Mouse (Mus musculus): Measurements from ENCODE around the gene Itpa.

GRCm38 (mm10) chr2:130629839-130630203 is 37.6 kb upstream of the Itpa start, which contains the start of the genes Fastkd5 and Ubox5:
- peak; percentile 87 for TF ChIP-seq POLR2A (IDR thresholded peaks at IDR 0.05; ENCODE audit: low read depth, low read length)
- TF ChIP-seq EP300 (IDR thresholded peaks at IDR 0.05; ENCODE audit: low read length), result no peak; the same call in 1 of the 2 replicates
- no peak for TF ChIP-seq USF1 (IDR thresholded peaks at IDR 0.05; ENCODE audit: low read depth, low read length)
- TF ChIP-seq ELF1 (IDR thresholded peaks at IDR 0.05; ENCODE audit: low read depth, low read length), result peak; percentile 96
- peak; percentile 70; the same call in 1 of the 2 replicates for TF ChIP-seq TBP (conservative IDR thresholded peaks at IDR 0.05; ENCODE audit: low read depth, low read length)
- no peak for TF ChIP-seq CTCF (conservative IDR thresholded peaks at IDR 0.05 in 1 of 2, IDR thresholded peaks at IDR 0.05 in 1 of 2; ENCODE audit: low read depth in 2 of 2, low read length in 2 of 2)
- TF ChIP-seq UBTF (IDR thresholded peaks at IDR 0.05; ENCODE audit: low read depth, low read length), result no peak
- no peak; the same call in 1 of the 2 replicates for TF ChIP-seq GABPA (IDR thresholded peaks at IDR 0.05; ENCODE audit: insufficient replicate concordance, low read depth, low read length)
- no peak for TF ChIP-seq SMC3 (IDR thresholded peaks at IDR 0.05; ENCODE audit: low read depth, low read length)
- TF ChIP-seq RAD21 (IDR thresholded peaks at IDR 0.05; ENCODE audit: low read depth, low read length), result no peak
- TF ChIP-seq HCFC1 (IDR thresholded peaks at IDR 0.05; ENCODE audit: low read depth, low read length), result peak; percentile 96
